ENCODE assay signal across 8 mouse cellular contexts in genomic region chr5:110839678-110840365, GRCm38 (mm10). TPM values are rescaled to one million over a fixed set of nuclear protein-coding genes. Genes with fewer than 3 reads are reported as not detected.
DNase-seq lines count a peak whose midpoint lies in the region; ATAC-seq and TF ChIP-seq lines count a peak whose summit lies in the region.

Hscb (minus strand) TSS chr5:110839777.
Chek2 (plus strand) TSS chr5:110839979.

- H3K27me3 ChIP-seq in kidney, embryonic 14.5 days (ENCODE audit: control insufficient read depth, insufficient read depth, low read length): no peaks in the 10 kb centered on the region
- H3K27me3 ChIP-seq in limb, embryonic 15.5 days: no peaks in the 10 kb centered on the region

- no peaks in the 10 kb centered on the region for H3K9me3 ChIP-seq in kidney, embryonic 14.5 days (ENCODE audit: control insufficient read depth, low read length)
- H3K9me3 ChIP-seq in limb, embryonic 15.5 days: no peaks in the 10 kb centered on the region

- H3K36me3 ChIP-seq in kidney, embryonic 14.5 days (ENCODE audit: control insufficient read depth, insufficient read depth, low read length): peaks cover 20% of the 10 kb centered on the region; the same call in 1 of the 2 replicates
- no peaks in the 10 kb centered on the region for H3K36me3 ChIP-seq in limb, embryonic 15.5 days

- WGBS in kidney, embryonic 14.5 days: 1% methylated on average over 37 of the region's 41 CpGs
- under 1% methylated on average over 41 of the region's 41 CpGs for WGBS in limb, embryonic 15.5 days

- TF ChIP-seq POLR2A in bone marrow macrophage, adult 2 months (IDR thresholded peaks at IDR 0.05; ENCODE audit: borderline replicate concordance, low read depth, low read length): peak; percentile 24
- peak; percentile 84 for TF ChIP-seq POLR2A in embryonic fibroblast, embryonic 13.5 days (IDR thresholded peaks at IDR 0.05; ENCODE audit: low read depth, low read length)

- TF ChIP-seq CTCF in bone marrow macrophage, adult 2 months (IDR thresholded peaks at IDR 0.05; ENCODE audit: low read depth, low read length): peak; percentile 87
- TF ChIP-seq CTCF in embryonic fibroblast, embryonic 13.5 days (IDR thresholded peaks at IDR 0.05; ENCODE audit: borderline replicate concordance, insufficient read depth, low read length): no peak

- H3K27ac ChIP-seq in bone marrow macrophage, adult 2 months (ENCODE audit: insufficient read depth, low read depth, low read length): peak within 1 kb of the TSS; percentile 85
- H3K27ac ChIP-seq in embryonic fibroblast, embryonic 13.5 days (ENCODE audit: insufficient read depth, low read length): peak within 1 kb of the TSS; percentile 89
- H3K27ac ChIP-seq in kidney, embryonic 14.5 days (ENCODE audit: low read depth, low read length): peak within 1 kb of the TSS; percentile 85
- peak within 1 kb of the TSS; percentile 87 for H3K27ac ChIP-seq in limb, embryonic 15.5 days

- peaks cover 15% of the 10 kb centered on the region for H3K4me1 ChIP-seq in bone marrow macrophage, adult 2 months (ENCODE audit: control insufficient read depth, insufficient read depth, low read length)
- peaks cover 4% of the 10 kb centered on the region; the same call in 1 of the 2 replicates for H3K4me1 ChIP-seq in embryonic fibroblast, embryonic 13.5 days (ENCODE audit: control insufficient read depth, insufficient read depth, low read length)
- peaks cover 6% of the 10 kb centered on the region; the same call in 1 of the 2 replicates for H3K4me1 ChIP-seq in kidney, embryonic 14.5 days (ENCODE audit: control insufficient read depth, insufficient read depth, low read length)
- H3K4me1 ChIP-seq in limb, embryonic 15.5 days: peaks cover 12% of the 10 kb centered on the region

- peak; percentile 97 for DNase-seq in A20 (ENCODE audit: low read depth, low spot score)
- peak; percentile 99 for DNase-seq in heart, adult 9 months (ENCODE audit: low spot score in 2 of 2)
- peak; percentile 91 to 93 for DNase-seq in monocyte, adult 2 months (ENCODE audit: low read depth in 1 of 2, low spot score in 2 of 2)
- peak; percentile 97 to 99 for DNase-seq in spleen, postnatal 36 days (ENCODE audit: low spot score in 2 of 2)

- H3K4me3 ChIP-seq in bone marrow macrophage, adult 2 months (ENCODE audit: insufficient read depth, low read length): peak within 1 kb of the TSS; percentile 85
- H3K4me3 ChIP-seq in embryonic fibroblast, embryonic 13.5 days (ENCODE audit: insufficient read depth, low read length): peak within 1 kb of the TSS; percentile 66
- H3K4me3 ChIP-seq in kidney, embryonic 14.5 days (ENCODE audit: low read length): peak within 1 kb of the TSS; percentile 78
- peak within 1 kb of the TSS; percentile 82 for H3K4me3 ChIP-seq in limb, embryonic 15.5 days

- ATAC-seq in kidney, embryonic 14.5 days (ENCODE audit: low FRiP score, low TSS enrichment): peak; percentile 98
- ATAC-seq in limb, embryonic 15.5 days (ENCODE audit: insufficient number of reproducible peaks, low FRiP score, low TSS enrichment, low read depth): peak; percentile 99

- peak within 1 kb of the TSS; percentile 80 for H3K9ac ChIP-seq in kidney, embryonic 14.5 days (ENCODE audit: low read depth, low read length)
- peak within 1 kb of the TSS; percentile 56 for H3K9ac ChIP-seq in limb, embryonic 15.5 days

- peak within 1 kb of the TSS; percentile 72 for H3K4me2 ChIP-seq in kidney, embryonic 14.5 days (replicated peaks; ENCODE audit: low read depth, low read length)
- peak within 1 kb of the TSS; percentile 76 for H3K4me2 ChIP-seq in limb, embryonic 15.5 days

RNA-seq across cellular contexts. Expression of gene Hscb, which starts in this region (rescaled TPM):
- 58.7 and 84.4 TPM in 2 replicates for polyA plus RNA-seq in bone marrow macrophage, adult 2 months (2012; ENCODE audit: insufficient read depth, insufficient read length, missing spikeins)
- 29.3 and 36.1 TPM in 2 replicates for polyA plus RNA-seq in embryonic fibroblast, embryonic 13.5 days (2011; ENCODE audit: insufficient read length, low read depth, missing spikeins)
- 31.0 and 31.3 TPM in 2 replicates for polyA plus RNA-seq in kidney, embryonic 14.5 days (2014; fragmentation: Nextera tagmentation; extraction: Ambion mirVana)
- polyA plus RNA-seq in limb, embryonic 15.5 days (2015; fragmentation: Nextera tagmentation; extraction: Ambion mirVana): 24.6 and 25.9 TPM in 2 replicates

RNA-seq across cellular contexts. Expression of gene Chek2, which starts in this region (rescaled TPM):
- 32.6 and 33.5 TPM in 2 replicates for polyA plus RNA-seq in bone marrow macrophage, adult 2 months (2012; ENCODE audit: insufficient read depth, insufficient read length, missing spikeins)
- polyA plus RNA-seq in embryonic fibroblast, embryonic 13.5 days (2011; ENCODE audit: insufficient read length, low read depth, missing spikeins): 16.3 and 23.9 TPM in 2 replicates
- 36.2 and 37.5 TPM in 2 replicates for polyA plus RNA-seq in kidney, embryonic 14.5 days (2014; fragmentation: Nextera tagmentation; extraction: Ambion mirVana)
- 20.0 and 20.7 TPM in 2 replicates for polyA plus RNA-seq in limb, embryonic 15.5 days (2015; fragmentation: Nextera tagmentation; extraction: Ambion mirVana)

Comparison
In these comparisons a context has a peak if more than half of its experiments do, and no peak if none do; other contexts are left out.
1. Peak in every context shown above with its lines: DNase-seq, ATAC-seq, H3K4me3 ChIP-seq and H3K27ac ChIP-seq.